Mouse (Mus musculus): Measurements from ENCODE around the gene Scimp. TPM values are rescaled to one million over a fixed set of nuclear protein-coding genes. Genes with fewer than 3 reads are reported as not detected.

Gene Scimp
- polyA plus RNA-seq (2015; fragmentation: Nextera tagmentation; extraction: Ambion mirVana), result 0.37 and 1.0 TPM in 2 replicates

- Histone ChIP-seq H3K4me2 (ENCODE audit: low read depth, low read length) (no peak within 1 kb of the TSS), H3K9me3 (ENCODE audit: control insufficient read depth, low read length) (no peaks in the 10 kb centered on the region), H3K4me1 (ENCODE audit: control insufficient read depth, insufficient read depth, low read length) (no peaks in the 10 kb centered on the region), H3K36me3 (ENCODE audit: control insufficient read depth, insufficient read depth, low read length) (no peaks in the 10 kb centered on the region), H3K27ac (ENCODE audit: low read length) (no peak within 1 kb of the TSS), H3K27me3 (replicated peaks; ENCODE audit: control insufficient read depth, insufficient read depth, low read length) (no peaks in the 10 kb centered on the region), H3K4me3 (ENCODE audit: low read length) (no peak within 1 kb of the TSS), H3K9ac (ENCODE audit: low read depth, low read length) (no peak within 1 kb of the TSS)
- WGBS, result 80% methylated on average over 7 of the region's 7 CpGs
- ATAC-seq, result no peak
These were observed at the start of gene Scimp for GRCm38 (mm10) chr11:70812365-70812764. Scimp (minus strand) TSS chr11:70812586.

- no peaks in the 10 kb centered on the region for H3K9me3 ChIP-seq (ENCODE audit: control insufficient read depth, low read length)
- no peak overlapping the region for H3K4me2 ChIP-seq (ENCODE audit: low read depth, low read length)
- no peak overlapping the region for H3K9ac ChIP-seq (ENCODE audit: low read depth, low read length)
- H3K4me3 ChIP-seq (ENCODE audit: low read length), result no peak overlapping the region
- 93% methylated on average over 1 of the region's 1 CpGs for WGBS
- H3K4me1 ChIP-seq (ENCODE audit: control insufficient read depth, insufficient read depth, low read length), result no peaks in the 10 kb centered on the region
- H3K27ac ChIP-seq (ENCODE audit: low read length), result no peak overlapping the region
- no peaks in the 10 kb centered on the region for H3K36me3 ChIP-seq (ENCODE audit: control insufficient read depth, insufficient read depth, low read length)
- no peaks in the 10 kb centered on the region for H3K27me3 ChIP-seq (replicated peaks; ENCODE audit: control insufficient read depth, insufficient read depth, low read length)
- ATAC-seq, result no peak
These were observed 48.0 kb upstream of the Scimp start for GRCm38 (mm10) chr11:70860371-70860770.

- Histone ChIP-seq H3K36me3 (ENCODE audit: control insufficient read depth, insufficient read depth, low read length) (no peaks in the 10 kb centered on the region), H3K9me3 (ENCODE audit: control insufficient read depth, low read length) (no peaks in the 10 kb centered on the region), H3K27ac (ENCODE audit: low read length) (peak overlapping the region; percentile 2; the same call in 1 of the 2 replicates), H3K4me1 (ENCODE audit: control insufficient read depth, insufficient read depth, low read length) (peaks cover 12% of the 10 kb centered on the region), H3K27me3 (replicated peaks; ENCODE audit: control insufficient read depth, insufficient read depth, low read length) (no peaks in the 10 kb centered on the region), H3K4me3 (ENCODE audit: low read length) (peak overlapping the region; percentile 86), H3K4me2 (ENCODE audit: low read depth, low read length) (peak overlapping the region; percentile 72), H3K9ac (ENCODE audit: low read depth, low read length) (peak overlapping the region; percentile 91)
- 29% methylated on average over 2 of the region's 2 CpGs for WGBS
- no peak for ATAC-seq
These were observed 33.6 kb upstream of the Scimp start for GRCm38 (mm10) chr11:70846029-70846428.

- peak overlapping the region; percentile 91 for H3K9ac ChIP-seq (ENCODE audit: low read depth, low read length)
- WGBS, result 4% methylated on average over 19 of the region's 19 CpGs
- peak overlapping the region; percentile 72 for H3K4me2 ChIP-seq (ENCODE audit: low read depth, low read length)
- H3K27ac ChIP-seq (ENCODE audit: low read length), result peak overlapping the region; percentile 89
- H3K4me1 ChIP-seq (ENCODE audit: control insufficient read depth, insufficient read depth, low read length), result peaks cover 12% of the 10 kb centered on the region
- ATAC-seq, result no peak
- peak overlapping the region; percentile 86 for H3K4me3 ChIP-seq (ENCODE audit: low read length)
- H3K9me3 ChIP-seq (ENCODE audit: control insufficient read depth, low read length), result no peaks in the 10 kb centered on the region
- no peaks in the 10 kb centered on the region for H3K36me3 ChIP-seq (ENCODE audit: control insufficient read depth, insufficient read depth, low read length)
- H3K27me3 ChIP-seq (replicated peaks; ENCODE audit: control insufficient read depth, insufficient read depth, low read length), result no peaks in the 10 kb centered on the region
These were observed 33.1 kb upstream of the Scimp start for GRCm38 (mm10) chr11:70845457-70845978.

- Histone ChIP-seq H3K4me2 (ENCODE audit: low read depth, low read length) (peak within 1 kb of the TSS; percentile 72), H3K4me3 (ENCODE audit: low read length) (peak within 1 kb of the TSS; percentile 86), H3K27ac (ENCODE audit: low read length) (peak within 1 kb of the TSS; percentile 89), H3K9ac (ENCODE audit: low read depth, low read length) (peak within 1 kb of the TSS; percentile 91), H3K9me3 (ENCODE audit: control insufficient read depth, low read length) (no peaks in the 10 kb centered on the region), H3K27me3 (replicated peaks; ENCODE audit: control insufficient read depth, insufficient read depth, low read length) (no peaks in the 10 kb centered on the region), H3K4me1 (ENCODE audit: control insufficient read depth, insufficient read depth, low read length) (peaks cover 12% of the 10 kb centered on the region), H3K36me3 (ENCODE audit: control insufficient read depth, insufficient read depth, low read length) (no peaks in the 10 kb centered on the region)
- under 1% methylated on average over 76 of the region's 88 CpGs for WGBS
- peak; percentile 90 for ATAC-seq
These were observed 32.4 kb upstream of the Scimp start, which contains the start of gene Rabep1 for GRCm38 (mm10) chr11:70844559-70845456. Rabep1 (plus strand) TSS chr11:70844778.

- Histone ChIP-seq H3K27me3 (replicated peaks; ENCODE audit: control insufficient read depth, insufficient read depth, low read length) (no peaks in the 10 kb centered on the region), H3K4me3 (ENCODE audit: low read length) (peak overlapping the region; percentile 86), H3K9ac (ENCODE audit: low read depth, low read length) (peak overlapping the region; percentile 91), H3K4me2 (ENCODE audit: low read depth, low read length) (peak overlapping the region; percentile 52), H3K9me3 (ENCODE audit: control insufficient read depth, low read length) (no peaks in the 10 kb centered on the region), H3K27ac (ENCODE audit: low read length) (peak overlapping the region; percentile 75), H3K36me3 (ENCODE audit: control insufficient read depth, insufficient read depth, low read length) (no peaks in the 10 kb centered on the region), H3K4me1 (ENCODE audit: control insufficient read depth, insufficient read depth, low read length) (peaks cover 12% of the 10 kb centered on the region)
- 19% methylated on average over 12 of the region's 12 CpGs for WGBS
- ATAC-seq, result peak; percentile 34
These were observed 31.5 kb upstream of the Scimp start for GRCm38 (mm10) chr11:70843701-70844551.

- Histone ChIP-seq H3K9ac (ENCODE audit: low read depth, low read length) (no peak overlapping the region), H3K36me3 (ENCODE audit: control insufficient read depth, insufficient read depth, low read length) (no peaks in the 10 kb centered on the region), H3K4me1 (ENCODE audit: control insufficient read depth, insufficient read depth, low read length) (peaks cover 12% of the 10 kb centered on the region), H3K4me2 (ENCODE audit: low read depth, low read length) (no peak overlapping the region), H3K27ac (ENCODE audit: low read length) (peak overlapping the region; percentile 10; the same call in 1 of the 2 replicates), H3K27me3 (replicated peaks; ENCODE audit: control insufficient read depth, insufficient read depth, low read length) (no peaks in the 10 kb centered on the region), H3K4me3 (ENCODE audit: low read length) (no peak overlapping the region), H3K9me3 (ENCODE audit: control insufficient read depth, low read length) (no peaks in the 10 kb centered on the region)
- peak; percentile 70 for ATAC-seq
- 42% methylated on average over 4 of the region's 4 CpGs for WGBS
These were observed 30.6 kb upstream of the Scimp start for GRCm38 (mm10) chr11:70842983-70843382.

- Histone ChIP-seq H3K4me2 (ENCODE audit: low read depth, low read length) (no peak overlapping the region), H3K27ac (ENCODE audit: low read length) (no peak overlapping the region), H3K9ac (ENCODE audit: low read depth, low read length) (no peak overlapping the region), H3K9me3 (ENCODE audit: control insufficient read depth, low read length) (no peaks in the 10 kb centered on the region), H3K36me3 (ENCODE audit: control insufficient read depth, insufficient read depth, low read length) (no peaks in the 10 kb centered on the region), H3K4me3 (ENCODE audit: low read length) (no peak overlapping the region), H3K27me3 (replicated peaks; ENCODE audit: control insufficient read depth, insufficient read depth, low read length) (no peaks in the 10 kb centered on the region), H3K4me1 (ENCODE audit: control insufficient read depth, insufficient read depth, low read length) (peaks cover 2% of the 10 kb centered on the region)
- WGBS, result 45% methylated on average over 2 of the region's 2 CpGs
- no peak for ATAC-seq
These were observed 26.2 kb upstream of the Scimp start for GRCm38 (mm10) chr11:70838610-70839009.

GRCm38 (mm10) chr11:70837031-70837430 lies 24.6 kb upstream of the Scimp start:
- H3K4me2 ChIP-seq (ENCODE audit: low read depth, low read length), result no peak overlapping the region
- H3K9ac ChIP-seq (ENCODE audit: low read depth, low read length), result no peak overlapping the region
- no peak for ATAC-seq
- H3K36me3 ChIP-seq (ENCODE audit: control insufficient read depth, insufficient read depth, low read length), result no peaks in the 10 kb centered on the region
- no peak overlapping the region for H3K4me3 ChIP-seq (ENCODE audit: low read length)
- WGBS, result 90% methylated on average over 3 of the region's 3 CpGs
- H3K27ac ChIP-seq (ENCODE audit: low read length), result no peak overlapping the region
- no peaks in the 10 kb centered on the region for H3K4me1 ChIP-seq (ENCODE audit: control insufficient read depth, insufficient read depth, low read length)
- no peaks in the 10 kb centered on the region for H3K9me3 ChIP-seq (ENCODE audit: control insufficient read depth, low read length)
- no peaks in the 10 kb centered on the region for H3K27me3 ChIP-seq (replicated peaks; ENCODE audit: control insufficient read depth, insufficient read depth, low read length)
